Mouse (Mus musculus): ENCODE results near the gene Gnaq. TPM values are rescaled to one million over a fixed set of nuclear protein-coding genes. Genes with fewer than 3 reads are reported as not detected.
A peak's percentile ranks its signal among the peaks of the same experiment; 100 is the strongest.

Gene Gnaq
- polyA plus RNA-seq, 1 experiment from 2014 or later: 26.7 TPM

GRCm38 (mm10) chr19:16345516-16345915 lies 212.9 kb downstream of the Gnaq start:
- no peak overlapping the region for H3K27ac ChIP-seq
- 96% methylated on average over 2 of the region's 2 CpGs for WGBS
- peaks cover 14% of the 10 kb centered on the region for H3K36me3 ChIP-seq
- DNase-seq (ENCODE audit: low spot score): no peak
- H3K4me3 ChIP-seq: no peak overlapping the region
- H3K9me3 ChIP-seq: no peaks in the 10 kb centered on the region
- no peaks in the 10 kb centered on the region for H3K4me1 ChIP-seq (replicated peaks)
- no peaks in the 10 kb centered on the region for H3K27me3 ChIP-seq (ENCODE audit: insufficient read depth, poor library complexity, severe bottlenecking)

GRCm38 (mm10) chr19:16347037-16347436 lies 214.4 kb downstream of the Gnaq start:
- Histone ChIP-seq H3K9me3 (no peaks in the 10 kb centered on the region), H3K4me3 (no peak overlapping the region), H3K36me3 (peaks cover 14% of the 10 kb centered on the region), H3K4me1 (replicated peaks) (no peaks in the 10 kb centered on the region), H3K27ac (no peak overlapping the region), H3K27me3 (ENCODE audit: insufficient read depth, poor library complexity, severe bottlenecking) (no peaks in the 10 kb centered on the region)
- 89% methylated on average over 3 of the region's 3 CpGs for WGBS
- no peak for DNase-seq (ENCODE audit: low spot score)

- no peak overlapping the region for H3K27ac ChIP-seq
- no peaks in the 10 kb centered on the region for H3K27me3 ChIP-seq (ENCODE audit: insufficient read depth, poor library complexity, severe bottlenecking)
- no peak overlapping the region for H3K4me3 ChIP-seq
- peak; percentile 27 for DNase-seq (ENCODE audit: low spot score)
- no peaks in the 10 kb centered on the region for H3K9me3 ChIP-seq
- no peaks in the 10 kb centered on the region for H3K36me3 ChIP-seq
- peaks cover 17% of the 10 kb centered on the region for H3K4me1 ChIP-seq (replicated peaks)
Observed at GRCm38 (mm10) chr19:16353701-16354136, 221.1 kb downstream of the Gnaq start.

- WGBS: 81% methylated on average over 3 of the region's 3 CpGs
- peaks cover 17% of the 10 kb centered on the region for H3K4me1 ChIP-seq (replicated peaks)
- H3K27ac ChIP-seq: no peak overlapping the region
- DNase-seq (ENCODE audit: low spot score): no peak
- H3K27me3 ChIP-seq (ENCODE audit: insufficient read depth, poor library complexity, severe bottlenecking): no peaks in the 10 kb centered on the region
- peaks cover 9% of the 10 kb centered on the region; the same call in 1 of the 2 replicates for H3K36me3 ChIP-seq
- no peaks in the 10 kb centered on the region for H3K9me3 ChIP-seq
- H3K4me3 ChIP-seq: no peak overlapping the region
Observed at GRCm38 (mm10) chr19:16358148-16358547, 225.5 kb downstream of the Gnaq start.

- Histone ChIP-seq H3K27ac (no peak overlapping the region), H3K9me3 (no peaks in the 10 kb centered on the region), H3K4me1 (replicated peaks) (peaks cover 11% of the 10 kb centered on the region), H3K36me3 (peaks cover 9% of the 10 kb centered on the region; the same call in 1 of the 2 replicates), H3K4me3 (no peak overlapping the region), H3K27me3 (ENCODE audit: insufficient read depth, poor library complexity, severe bottlenecking) (no peaks in the 10 kb centered on the region)
- 77% methylated on average over 5 of the region's 5 CpGs for WGBS
- DNase-seq (ENCODE audit: low spot score): no peak
Observed at GRCm38 (mm10) chr19:16358905-16359304, 226.3 kb downstream of the Gnaq start.

- Histone ChIP-seq H3K4me1 (replicated peaks) (peaks cover 13% of the 10 kb centered on the region; the same call in 1 of the 2 replicates), H3K36me3 (peaks cover 12% of the 10 kb centered on the region; the same call in 1 of the 2 replicates), H3K4me3 (no peak overlapping the region), H3K27ac (no peak overlapping the region), H3K27me3 (ENCODE audit: insufficient read depth, poor library complexity, severe bottlenecking) (no peaks in the 10 kb centered on the region), H3K9me3 (no peaks in the 10 kb centered on the region)
- DNase-seq (ENCODE audit: low spot score): no peak
- 91% methylated on average over 7 of the region's 7 CpGs for WGBS
Observed at GRCm38 (mm10) chr19:16366465-16367063, 233.9 kb downstream of the Gnaq start.

GRCm38 (mm10) chr19:16367218-16367617 lies 234.6 kb downstream of the Gnaq start:
- Histone ChIP-seq H3K27ac (no peak overlapping the region), H3K4me1 (replicated peaks) (peaks cover 14% of the 10 kb centered on the region), H3K4me3 (no peak overlapping the region), H3K36me3 (0 out of 2 replicates have a peak, but pooled peaks cover 12% of the 10 kb centered on the region), H3K9me3 (no peaks in the 10 kb centered on the region), H3K27me3 (ENCODE audit: insufficient read depth, poor library complexity, severe bottlenecking) (no peaks in the 10 kb centered on the region)
- no peak for DNase-seq (ENCODE audit: low spot score)
- WGBS: 88% methylated on average over 10 of the region's 10 CpGs

- H3K4me1 ChIP-seq (replicated peaks): peaks cover 30% of the 10 kb centered on the region
- DNase-seq (ENCODE audit: low spot score): no peak
- H3K4me3 ChIP-seq: no peak overlapping the region
- peaks cover 12% of the 10 kb centered on the region; the same call in 1 of the 2 replicates for H3K36me3 ChIP-seq
- WGBS: 83% methylated on average over 2 of the region's 2 CpGs
- no peaks in the 10 kb centered on the region for H3K27me3 ChIP-seq (ENCODE audit: insufficient read depth, poor library complexity, severe bottlenecking)
- H3K9me3 ChIP-seq: no peaks in the 10 kb centered on the region
- H3K27ac ChIP-seq: no peak overlapping the region
Observed at GRCm38 (mm10) chr19:16371680-16372079, 239.0 kb downstream of the Gnaq start.

GRCm38 (mm10) chr19:16372752-16373486 lies 240.3 kb downstream of the Gnaq start:
- Histone ChIP-seq H3K27me3 (ENCODE audit: insufficient read depth, poor library complexity, severe bottlenecking) (no peaks in the 10 kb centered on the region), H3K36me3 (peaks cover 12% of the 10 kb centered on the region; the same call in 1 of the 2 replicates), H3K4me1 (replicated peaks) (peaks cover 26% of the 10 kb centered on the region), H3K4me3 (no peak overlapping the region), H3K27ac (peak overlapping the region; percentile 31), H3K9me3 (no peaks in the 10 kb centered on the region)
- WGBS: 74% methylated on average over 9 of the region's 9 CpGs
- DNase-seq (ENCODE audit: low spot score): peak; percentile 7

- Histone ChIP-seq H3K27ac (no peak overlapping the region), H3K36me3 (peaks cover 37% of the 10 kb centered on the region), H3K9me3 (no peaks in the 10 kb centered on the region), H3K4me1 (replicated peaks) (peaks cover 17% of the 10 kb centered on the region), H3K4me3 (no peak overlapping the region), H3K27me3 (ENCODE audit: insufficient read depth, poor library complexity, severe bottlenecking) (no peaks in the 10 kb centered on the region)
- DNase-seq (ENCODE audit: low spot score): no peak
- 87% methylated on average over 4 of the region's 4 CpGs for WGBS
Observed at GRCm38 (mm10) chr19:16375881-16376280, 243.2 kb downstream of the Gnaq start.

GRCm38 (mm10) chr19:16378565-16378964 lies 245.9 kb downstream of the Gnaq start:
- Histone ChIP-seq H3K4me1 (replicated peaks) (peaks cover 2% of the 10 kb centered on the region), H3K27me3 (ENCODE audit: insufficient read depth, poor library complexity, severe bottlenecking) (no peaks in the 10 kb centered on the region), H3K36me3 (peaks cover 33% of the 10 kb centered on the region), H3K4me3 (no peak overlapping the region), H3K27ac (no peak overlapping the region), H3K9me3 (no peaks in the 10 kb centered on the region)
- DNase-seq (ENCODE audit: low spot score): no peak
- 93% methylated on average over 7 of the region's 7 CpGs for WGBS

- Histone ChIP-seq H3K4me3 (no peak overlapping the region), H3K4me1 (replicated peaks) (no peaks in the 10 kb centered on the region)
- no peak for DNase-seq (ENCODE audit: low spot score)
Observed at GRCm38 (mm10) chr19:16379687-16380086, 247.1 kb downstream of the Gnaq start.

GRCm38 (mm10) chr19:16382392-16382791 lies 249.8 kb downstream of the Gnaq start:
- H3K4me3 ChIP-seq: no peak overlapping the region
- no peaks in the 10 kb centered on the region for H3K27me3 ChIP-seq (ENCODE audit: insufficient read depth, poor library complexity, severe bottlenecking)
- H3K9me3 ChIP-seq: no peaks in the 10 kb centered on the region
- WGBS: 82% methylated on average over 2 of the region's 2 CpGs
- H3K4me1 ChIP-seq (replicated peaks): 0 out of 2 replicates have a peak, but pooled peaks cover 4% of the 10 kb centered on the region
- H3K27ac ChIP-seq: no peak overlapping the region
- DNase-seq (ENCODE audit: low spot score): no peak
- H3K36me3 ChIP-seq: peaks cover 44% of the 10 kb centered on the region

More at GRCm38 (mm10) chr19:16379687-16380086, 247.1 kb downstream of the Gnaq start:
- WGBS: 88% methylated on average over 8 of the region's 8 CpGs
- Histone ChIP-seq H3K27ac (no peak overlapping the region), H3K36me3 (peaks cover 43% of the 10 kb centered on the region), H3K9me3 (no peaks in the 10 kb centered on the region), H3K27me3 (ENCODE audit: insufficient read depth, poor library complexity, severe bottlenecking) (no peaks in the 10 kb centered on the region)
